Mouse (Mus musculus) bone marrow, adult 2 months (tissue): ENCODE results near the gene Herc1.

ENCODE experiments used
- CTCF ChIP-seq: fragments of 200-500 bp; IDR thresholded peaks from 2 replicates; pipeline ENCODE4 v1.5.1; 2011; ENCODE audit warnings: low read length, control low read depth; ENCODE audit not compliant: control insufficient read depth, insufficient read depth
- POLR2A ChIP-seq: fragments of 200-500 bp; IDR thresholded peaks from 2 replicates; pipeline ENCODE4 v1.6.1; 2011; ENCODE audit warnings: low read depth, mild to moderate bottlenecking, control low read depth, low read length, borderline replicate concordance; ENCODE audit not compliant: control insufficient read depth

GRCm38 (mm10) chr9:66503879-66504411, 153.7 kb downstream of the Herc1 start:
- peak; percentile 44 for TF ChIP-seq CTCF
- TF ChIP-seq POLR2A, result no peak
